Mouse (Mus musculus) heart, postnatal 14 days (tissue): ENCODE data around the gene Fnbp1. TPM values are rescaled to one million over a fixed set of nuclear protein-coding genes. Genes with fewer than 3 reads are reported as not detected.

Source experiments
- DNase-seq, 2 experiments: peaks; one replicate each; pipeline ENCODE4 v3.0.0; 2021 to 2022
- intact Hi-C: fragments of 180-260 bp; cut with DNase I; formaldehyde crosslinking; loops from one replicate; pipeline ENCODE4 v1.15.1; 2025
- total RNA-seq, 2 experiments: library from RNA; stranded (reverse); gene quantifications; 2 replicates each; pipeline ENCODE4 v1.2.3; 2021

Fnbp1 gene
- total RNA-seq, 2 experiments from 2014 or later: 49.5 to 51.9 TPM

DNA sequence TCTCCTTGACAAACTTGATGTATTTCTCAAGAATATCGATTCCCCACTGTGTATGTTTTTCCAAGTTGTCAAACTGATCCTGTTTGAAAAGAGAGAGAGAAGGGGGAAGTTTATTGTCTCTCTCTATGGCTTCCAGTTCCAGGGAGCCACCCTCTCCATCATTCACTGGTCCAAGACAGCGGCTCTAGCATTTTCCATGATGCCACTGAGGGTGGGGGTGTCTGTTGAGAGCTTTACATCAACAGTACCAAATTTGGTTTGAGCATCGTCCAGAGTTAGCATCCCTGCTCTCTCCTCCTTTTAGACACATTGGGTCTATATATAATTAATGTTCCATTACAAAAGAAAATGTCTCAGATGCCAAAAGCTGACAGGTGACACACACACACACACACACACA is 36.5 kb downstream of the Fnbp1 start:
- DNase-seq: no peak
- intact Hi-C loops: no loop called here

DNA sequence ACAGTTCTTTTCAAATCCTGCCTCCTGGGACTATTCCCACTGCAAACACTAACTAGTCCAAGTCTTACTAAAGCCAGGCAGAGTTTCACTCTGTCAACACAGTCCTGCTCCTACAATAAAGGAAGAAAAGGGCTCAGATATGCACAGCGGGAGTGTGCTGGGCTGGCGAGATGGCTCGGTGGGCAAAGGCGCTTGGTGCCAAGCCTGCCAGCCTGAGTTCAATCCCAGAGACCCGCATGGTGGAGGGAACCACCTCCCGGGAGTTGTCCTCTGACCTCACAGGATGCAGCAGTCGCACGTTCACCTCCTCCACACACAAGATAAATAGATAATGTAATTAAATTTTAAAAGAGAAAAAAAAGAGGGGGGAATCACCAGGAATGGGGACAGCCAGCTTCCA is 38.5 kb downstream of the Fnbp1 start:
- DNase-seq: no peak
- intact Hi-C loops: loop anchor here (5.0 kb wide), 1 partner anchor 39 kb away; the partner anchor contains the start of gene Fnbp1

DNA sequence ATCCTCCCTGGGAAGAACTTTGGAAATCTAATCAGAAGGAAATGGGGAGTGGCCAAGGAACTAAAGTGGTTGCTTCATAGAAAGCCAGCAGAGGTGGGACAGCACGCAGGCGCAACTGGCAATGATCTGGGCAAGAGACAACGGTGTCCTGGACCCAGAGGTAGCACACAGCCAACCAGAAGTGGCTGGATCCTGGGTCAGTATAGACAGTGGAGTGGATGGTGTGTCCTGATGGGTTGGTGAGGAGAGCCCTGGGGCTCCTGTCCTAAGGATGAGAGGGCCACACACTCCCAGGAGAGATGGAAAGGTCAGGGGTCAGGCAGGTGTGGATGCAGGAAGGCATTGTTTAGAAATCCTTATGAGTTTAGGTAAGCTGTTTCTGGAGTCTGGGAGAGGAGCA is 40.5 kb downstream of the Fnbp1 start:
- intact Hi-C loops: loop anchor here (5.0 kb wide), 1 partner anchor 41 kb away; the partner anchor contains the start of gene Fnbp1
- DNase-seq: no peak

DNA sequence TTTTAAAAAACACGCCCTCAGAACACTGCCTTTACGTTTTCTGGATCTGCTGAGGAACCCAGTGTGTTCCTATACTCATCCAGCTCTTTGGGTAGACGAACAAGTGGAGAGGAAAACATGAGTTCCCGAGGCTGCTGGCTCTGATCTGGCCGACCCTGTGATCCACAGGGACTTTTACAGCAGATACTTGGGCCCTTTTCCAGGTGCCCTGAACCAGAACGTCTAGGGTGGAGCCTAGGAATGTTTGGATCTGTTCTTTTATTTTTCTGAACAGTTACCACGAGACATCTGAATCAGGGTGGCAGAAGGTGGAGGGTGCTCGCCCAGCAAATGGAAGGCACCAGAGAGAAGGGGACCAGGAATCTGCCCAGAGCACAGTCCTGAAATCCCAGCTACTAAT is 42.7 kb downstream of the Fnbp1 start:
- intact Hi-C loops: no loop called here

DNA sequence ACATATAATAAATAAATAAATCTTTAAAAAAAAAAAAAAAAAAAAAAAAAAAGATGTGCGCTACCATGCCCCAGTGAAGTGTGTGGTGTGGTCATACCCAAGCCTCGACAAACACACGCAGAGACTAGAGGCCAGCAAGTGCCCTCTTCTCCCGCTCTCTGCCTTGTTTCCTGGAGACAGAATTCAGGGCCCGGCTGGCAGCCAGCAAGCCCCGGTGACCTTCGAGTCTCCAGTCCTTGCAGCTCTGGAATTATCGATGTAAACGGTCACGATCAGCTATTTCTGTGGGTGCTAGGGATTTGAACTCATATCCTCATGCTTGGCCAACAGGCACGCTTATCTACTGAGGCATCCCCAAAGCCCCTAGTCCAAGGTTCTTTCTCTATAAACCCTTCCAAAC is 43.2 kb downstream of the Fnbp1 start:
- intact Hi-C loops: no loop called here
- no peak for DNase-seq

More for the DNA sequence above, 42.7 kb downstream of the Fnbp1 start:
- DNase-seq: no peak

DNA sequence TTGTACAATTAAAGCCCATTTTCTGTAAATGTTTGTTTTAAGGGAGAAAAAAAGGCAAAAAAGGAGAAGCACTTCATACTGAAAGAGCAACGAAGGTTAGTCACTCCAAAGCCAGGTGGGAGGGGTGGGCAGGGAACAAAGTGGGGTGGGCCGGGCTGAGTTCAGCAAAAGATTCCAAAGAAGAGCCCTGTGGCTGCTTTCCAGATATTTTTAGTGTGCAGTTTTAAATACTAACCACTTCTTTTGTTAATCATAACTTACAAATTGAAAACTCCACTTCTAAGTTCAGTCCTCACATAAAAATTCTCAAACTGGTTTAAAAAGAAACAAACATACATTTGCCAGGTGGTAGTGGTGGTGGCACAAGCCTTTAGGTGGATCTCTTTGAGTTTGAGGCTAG is 44.5 kb downstream of the Fnbp1 start:
- intact Hi-C loops: no loop called here
- no peak for DNase-seq

DNA sequence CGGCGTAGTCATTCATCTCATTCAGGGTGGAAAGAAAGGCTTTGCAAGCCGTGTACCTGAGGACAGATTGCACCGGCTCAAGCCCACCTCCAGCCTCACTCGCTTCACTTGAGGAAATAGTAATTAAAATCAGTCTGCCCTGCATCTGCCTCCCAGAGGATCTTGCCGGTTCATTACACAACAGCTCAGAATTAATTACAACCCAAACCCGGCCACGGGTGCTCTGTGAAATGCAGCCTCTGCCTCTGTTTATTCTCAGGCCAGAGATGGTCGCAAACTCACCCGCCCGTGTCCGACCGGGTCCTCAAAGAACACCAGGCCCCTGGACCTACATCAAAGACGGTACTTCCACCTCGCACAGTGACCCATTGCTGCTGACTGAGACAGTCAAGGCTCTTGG is 45.7 kb downstream of the Fnbp1 start:
- DNase-seq: no peak

DNA sequence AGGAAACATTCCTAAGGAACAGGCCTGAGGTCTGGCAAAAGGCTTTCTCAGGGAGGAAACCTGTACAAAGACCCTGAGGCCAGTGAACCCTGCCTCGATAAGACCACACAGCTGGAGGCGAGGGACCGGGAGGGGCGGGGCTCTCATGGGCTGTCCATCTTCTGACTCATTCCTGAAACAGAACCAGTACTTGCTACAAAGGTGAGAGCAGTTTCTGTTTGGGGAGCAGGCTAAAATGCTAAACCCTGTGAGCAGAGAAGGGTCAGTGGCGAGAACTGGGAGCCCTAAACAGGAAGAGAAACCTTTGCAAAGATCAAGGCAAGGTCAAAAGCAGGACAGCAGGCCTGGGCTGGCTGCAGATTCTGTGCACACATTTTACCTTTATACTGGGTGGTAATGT is 47.2 kb downstream of the Fnbp1 start:
- no peak for DNase-seq
- intact Hi-C loops: no loop called here

More for the DNA sequence above, 45.7 kb downstream of the Fnbp1 start:
- intact Hi-C loops: no loop called here

DNA sequence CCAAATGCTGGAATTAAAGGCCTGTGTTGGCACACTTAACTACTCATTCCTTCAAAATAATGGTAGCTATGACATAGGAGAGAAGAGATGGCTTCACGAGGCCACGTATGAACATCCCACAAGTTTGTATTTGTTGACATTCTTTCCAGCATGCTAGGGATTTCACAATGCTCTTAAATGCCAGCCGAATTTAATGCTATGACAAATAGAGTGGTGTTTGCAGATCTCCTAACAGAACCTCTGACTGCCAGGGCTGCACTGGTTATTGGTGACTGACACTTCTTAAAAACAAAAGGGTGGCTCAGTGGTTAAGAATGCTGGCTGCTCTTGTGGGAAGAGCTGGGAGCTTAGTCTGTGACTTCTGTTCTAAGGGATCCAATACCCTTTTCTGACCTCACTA is 48.9 kb downstream of the Fnbp1 start:
- DNase-seq: no peak
- intact Hi-C loops: no loop called here

DNA sequence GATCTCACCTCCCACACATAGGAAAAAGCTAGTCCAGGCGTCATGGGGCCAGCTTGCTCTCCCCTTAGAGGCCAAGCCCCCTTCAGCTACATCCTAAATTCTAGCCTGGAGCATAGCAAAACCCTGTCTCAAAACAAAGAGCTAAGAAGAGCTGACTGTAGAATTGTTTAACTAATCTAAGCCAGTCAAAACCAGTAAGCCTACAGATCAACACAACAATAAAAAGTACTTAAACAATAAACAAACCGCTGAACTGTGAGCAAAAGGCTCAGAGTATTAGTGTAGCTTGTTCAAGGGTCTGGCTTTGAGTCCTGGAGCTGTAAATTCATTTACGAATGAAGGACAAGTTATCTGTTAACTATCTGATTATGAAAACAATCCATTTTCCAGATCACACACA is 50.6 kb downstream of the Fnbp1 start:
- intact Hi-C loops: no loop called here
- no peak for DNase-seq

DNA sequence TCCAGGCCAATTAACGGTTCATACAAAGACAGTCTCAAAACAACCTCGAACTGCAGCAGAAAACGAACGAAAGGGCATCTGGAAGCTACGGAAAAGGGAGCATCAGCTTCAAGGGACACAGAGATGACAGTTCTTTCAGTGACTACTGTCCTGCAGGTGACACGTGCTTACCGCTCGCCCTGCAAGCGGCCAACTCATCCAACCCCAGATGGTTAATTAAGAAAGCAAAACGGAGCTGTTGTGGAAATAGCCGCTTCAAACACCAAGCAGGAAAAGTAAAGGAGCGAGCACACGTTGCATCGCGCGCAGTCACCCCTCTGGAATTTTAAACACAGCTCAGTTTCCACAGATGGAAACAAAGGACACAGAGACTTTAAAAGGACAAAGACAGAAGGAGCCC is 52.2 kb downstream of the Fnbp1 start:
- intact Hi-C loops: loop anchor here (5.0 kb wide), 2 partner anchors 38 to 53 kb away; partner anchors contain the start of gene Fnbp1
- no peak for DNase-seq

DNA sequence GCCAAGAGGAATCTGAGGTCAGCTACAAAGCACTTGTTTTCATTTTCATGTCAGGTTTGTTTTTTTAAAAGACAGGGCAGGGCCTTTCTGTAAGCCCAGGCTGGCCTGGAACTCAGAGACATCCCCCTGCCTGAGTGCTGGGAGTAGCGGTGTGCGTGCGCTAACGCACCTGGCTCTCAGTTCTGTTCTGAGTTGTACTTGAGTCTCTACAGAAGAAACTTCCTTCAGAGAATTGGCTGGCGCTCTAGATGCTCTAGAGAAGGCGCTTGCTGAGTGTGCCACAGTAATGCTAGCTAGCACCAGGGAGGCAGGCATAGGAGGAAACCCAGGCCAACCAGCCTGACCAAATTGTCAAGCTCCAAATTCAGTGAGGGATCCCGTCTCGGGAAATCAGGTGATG is 52.9 kb downstream of the Fnbp1 start:
- intact Hi-C loops: loop anchor here (5.0 kb wide), 2 partner anchors 38 to 53 kb away; partner anchors contain the start of gene Fnbp1

DNA sequence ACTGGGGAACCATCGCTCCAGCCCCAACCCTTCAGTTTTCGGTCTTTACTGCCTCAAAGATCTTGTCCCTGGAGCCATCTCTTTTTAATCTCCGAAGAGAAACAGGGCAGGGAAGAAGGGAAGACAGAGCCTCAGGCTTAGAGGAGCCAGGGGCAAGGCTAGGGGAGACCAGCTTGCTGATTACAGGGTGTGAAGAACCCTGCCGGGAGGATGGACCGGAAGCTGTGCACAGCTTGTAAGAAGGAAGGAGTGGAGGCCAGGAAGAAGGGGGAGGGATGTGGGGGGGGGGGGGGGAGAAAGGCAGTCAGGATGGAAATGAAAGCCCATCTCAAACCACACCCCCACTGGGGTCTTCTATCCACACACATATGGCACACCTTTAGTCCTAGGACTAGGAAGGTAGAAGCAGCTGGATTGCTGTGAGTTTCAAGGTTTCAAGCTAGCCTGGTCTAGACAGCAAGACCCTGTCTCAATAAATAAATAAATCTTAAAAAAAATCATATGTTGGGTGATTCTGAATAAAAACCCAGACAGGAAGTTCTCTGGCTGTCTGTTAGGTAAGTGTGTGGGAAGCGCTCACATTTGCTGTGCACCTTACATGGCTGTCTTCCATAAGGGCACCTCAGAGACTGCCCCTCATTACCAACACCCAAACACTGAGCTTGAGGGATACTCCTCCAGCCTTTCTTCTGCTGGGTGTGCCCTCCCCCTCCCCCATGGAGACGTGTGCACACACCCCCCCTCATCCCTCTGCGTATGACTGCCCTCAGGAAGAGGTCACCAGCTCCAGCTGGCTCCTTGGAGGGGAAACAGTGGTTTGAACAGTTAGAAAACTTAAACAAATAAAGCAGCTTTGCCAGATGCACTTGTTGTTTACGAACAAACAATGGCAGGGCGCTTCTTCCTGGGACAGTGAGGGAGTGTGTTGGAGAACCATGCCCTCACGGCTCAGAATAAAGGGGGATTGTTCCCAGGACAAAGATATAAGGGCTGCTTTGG is 53.8 kb downstream of the Fnbp1 start:
- intact Hi-C loops: loop anchor here (5.0 kb wide), 2 partner anchors 39 to 54 kb away; partner anchors contain the start of gene Fnbp1
- peak; percentile 59 to 66 for DNase-seq

More for the DNA sequence above, 52.9 kb downstream of the Fnbp1 start:
- DNase-seq: no peak

DNA sequence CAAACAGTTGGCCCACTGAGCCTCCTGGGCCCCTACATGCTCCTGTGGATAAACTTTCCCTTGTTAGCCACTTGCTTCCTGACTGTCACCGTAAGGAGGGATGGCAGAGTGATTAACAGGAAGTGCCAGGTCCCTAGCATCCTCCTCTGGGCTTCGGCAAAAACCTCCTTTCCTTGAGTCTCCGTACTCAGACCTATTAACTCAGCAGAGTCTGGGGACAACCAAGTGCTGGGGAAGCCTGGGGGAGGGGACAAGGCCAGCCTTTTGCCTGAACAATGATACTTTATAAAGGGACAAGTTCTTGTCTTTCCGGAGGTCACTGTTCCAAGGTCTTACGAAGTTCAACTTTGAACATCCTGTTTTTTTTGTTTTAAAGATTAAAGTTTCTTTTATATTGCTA is 54.7 kb downstream of the Fnbp1 start:
- intact Hi-C loops: loop anchor here (5.0 kb wide), 2 partner anchors 40 to 55 kb away; partner anchors contain the start of gene Fnbp1
- no peak for DNase-seq

DNA sequence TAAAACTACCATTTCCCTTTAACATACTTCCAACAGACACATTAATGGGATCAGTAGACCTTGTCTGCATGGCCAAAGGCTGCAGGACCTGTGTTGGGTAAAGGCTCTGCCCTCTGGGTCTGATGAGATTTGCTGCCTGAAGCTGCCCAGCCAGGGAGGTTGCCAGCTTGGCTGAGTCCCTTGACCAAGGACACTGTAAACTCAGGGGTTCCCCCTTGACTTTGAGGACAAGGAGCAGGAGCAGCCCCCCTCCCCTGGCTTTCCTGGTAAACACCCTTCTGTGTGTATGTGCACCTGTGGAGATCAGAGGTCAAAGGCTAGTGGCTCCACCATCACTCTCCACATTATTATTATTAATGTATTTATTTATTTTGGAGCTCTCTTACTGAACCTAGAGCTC is 55.3 kb downstream of the Fnbp1 start:
- intact Hi-C loops: loop anchor here (5.0 kb wide), 2 partner anchors 41 to 56 kb away; partner anchors contain the start of gene Fnbp1
- no peak for DNase-seq

DNA sequence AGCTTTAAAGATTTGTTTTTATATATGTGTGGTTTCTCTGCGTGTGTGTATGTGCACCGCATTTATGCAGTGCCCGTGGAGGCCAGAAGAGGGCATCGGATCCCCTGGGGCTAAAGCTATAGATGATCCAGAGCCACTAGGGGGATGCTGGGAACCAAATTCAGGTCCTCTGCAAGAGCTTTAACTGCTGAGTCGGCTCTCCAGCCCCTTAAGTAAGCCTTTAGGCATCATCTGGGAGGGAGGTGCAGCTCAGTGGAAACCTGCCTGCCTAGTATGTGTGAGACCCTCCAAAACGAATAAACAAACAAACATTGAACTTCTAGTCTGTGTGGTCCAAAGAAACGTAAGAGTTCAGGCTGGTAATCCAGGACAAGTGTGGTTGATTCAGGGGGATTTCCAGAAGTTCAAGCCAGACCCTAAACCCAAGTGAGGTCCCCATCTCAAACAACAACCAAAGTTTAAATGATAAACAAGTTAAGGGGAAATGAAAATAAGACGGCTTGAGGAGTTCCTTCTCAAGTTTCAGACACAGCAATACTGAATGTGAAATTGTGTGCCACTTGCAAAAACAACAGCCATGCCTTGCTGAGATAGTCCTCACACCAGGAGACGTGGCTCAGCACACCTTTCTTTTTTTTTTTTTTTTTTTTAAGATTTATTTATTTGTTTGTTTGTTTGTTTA is 57.5 kb downstream of the Fnbp1 start:
- intact Hi-C loops: no loop called here

DNA sequence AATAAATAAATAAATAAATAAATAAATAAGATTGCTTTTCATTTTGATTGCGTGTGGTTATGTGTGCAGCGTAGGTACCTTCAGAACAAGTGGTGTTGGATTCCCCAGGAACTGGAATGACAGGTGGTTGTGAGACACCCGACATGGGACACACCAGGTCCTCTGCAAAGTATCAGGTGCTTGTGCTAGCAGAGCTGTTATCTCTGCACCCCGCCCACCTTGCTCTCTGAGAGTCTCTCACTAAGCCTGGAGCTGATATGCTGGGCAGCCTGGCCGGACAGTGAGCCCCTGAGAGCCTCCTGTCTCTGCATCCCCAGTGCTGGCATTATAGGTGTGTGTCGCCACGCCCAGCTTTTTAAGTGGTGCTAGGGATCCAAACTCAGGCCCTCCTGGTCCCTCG is 58.4 kb downstream of the Fnbp1 start:
- DNase-seq: no peak
- intact Hi-C loops: no loop called here

More for the DNA sequence above, 57.5 kb downstream of the Fnbp1 start:
- DNase-seq: no peak

DNA sequence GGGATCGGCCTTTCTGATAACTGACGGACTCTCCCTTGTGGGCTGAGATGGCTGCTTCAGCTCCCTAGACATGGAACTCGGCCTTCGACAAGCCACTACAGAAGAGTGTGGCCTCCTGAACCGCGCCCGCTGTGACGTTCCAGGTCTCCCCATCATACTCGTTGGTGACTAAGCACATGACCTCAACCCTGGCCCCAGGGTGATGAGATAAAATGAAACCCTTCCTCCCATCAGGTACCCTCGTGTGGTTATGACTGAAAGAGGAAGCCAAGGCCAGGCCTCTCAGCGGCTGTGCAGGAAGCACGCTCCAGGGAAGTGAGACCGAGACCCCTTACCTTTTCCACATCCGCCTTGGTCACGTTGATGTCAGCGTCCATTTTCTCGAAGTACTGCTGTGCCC is 59.2 kb downstream of the Fnbp1 start:
- no peak for DNase-seq
- intact Hi-C loops: no loop called here

DNA sequence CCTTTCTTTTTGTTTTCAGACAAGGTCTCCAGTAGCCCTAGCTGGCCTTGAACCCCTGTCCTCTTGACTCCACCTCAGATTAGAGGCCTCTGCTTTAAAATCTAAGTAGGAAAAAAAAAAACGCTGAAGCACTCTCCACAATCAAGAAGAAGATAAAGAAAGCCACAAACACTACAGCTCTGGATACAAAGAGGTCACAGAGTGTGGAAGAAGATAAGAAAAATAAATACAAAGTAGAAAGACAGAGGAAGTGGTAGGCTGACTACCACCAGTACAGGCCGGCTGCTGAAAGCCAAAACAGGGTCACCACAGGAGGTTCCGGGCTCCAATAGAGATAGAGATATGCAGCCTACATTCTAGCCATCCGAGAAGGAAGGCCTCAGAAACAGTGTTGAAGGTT is 60.5 kb downstream of the Fnbp1 start:
- no peak for DNase-seq
- intact Hi-C loops: no loop called here

DNA sequence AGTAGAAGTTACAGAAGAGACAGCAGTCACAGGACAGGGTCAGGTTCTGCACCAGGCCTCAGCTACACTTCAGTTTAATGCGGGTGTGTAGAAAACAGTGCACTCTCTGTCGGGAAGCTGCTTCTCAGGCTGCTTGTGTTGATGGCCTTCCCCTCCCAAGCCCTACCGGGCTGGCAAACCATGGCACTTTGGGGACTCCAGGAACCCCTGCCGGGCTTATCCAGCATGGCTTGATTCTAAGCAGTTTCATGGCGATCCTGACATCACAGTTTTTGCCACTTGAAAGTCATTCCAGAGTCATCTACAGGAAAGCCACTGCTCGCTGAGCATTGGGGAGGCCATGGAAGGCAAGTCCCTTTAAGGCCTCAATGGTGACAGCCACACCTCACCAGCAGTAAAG is 62.7 kb downstream of the Fnbp1 start:
- no peak for DNase-seq

DNA sequence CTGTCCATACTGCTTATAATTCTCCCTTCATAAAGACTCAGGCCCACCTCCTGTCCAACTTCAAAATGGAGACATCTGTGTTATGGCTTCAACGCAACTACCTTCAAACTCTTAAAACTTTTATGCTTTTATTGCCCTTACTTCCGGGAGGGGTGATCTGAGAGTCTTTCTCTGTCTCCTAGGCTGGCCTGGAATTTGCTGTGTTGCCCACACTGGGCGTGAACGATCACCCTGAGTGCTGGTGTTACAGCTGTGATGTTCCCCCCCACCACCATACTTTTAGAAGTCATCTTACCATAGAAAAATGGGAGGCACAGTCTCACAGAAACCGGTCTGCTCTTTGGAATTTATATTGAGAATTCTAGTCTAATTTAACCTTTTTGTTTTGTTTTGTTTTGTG is 64.2 kb downstream of the Fnbp1 start:
- no peak for DNase-seq
- intact Hi-C loops: no loop called here

More for the DNA sequence above, 62.7 kb downstream of the Fnbp1 start:
- intact Hi-C loops: no loop called here
